Mouse (Mus musculus): ENCODE results near the gene Hacl1.
A peak's percentile ranks its signal among the peaks of the same experiment; 100 is the strongest.

Hacl1 gene

GRCm38 (mm10) chr14:31662555-31663211 is 21.6 kb upstream of the Hacl1 start:
- DNase-seq (ENCODE audit: low spot score): peak; percentile 22

- DNase-seq (ENCODE audit: low spot score): peak; percentile 84
These were observed 20.8 kb upstream of the Hacl1 start for GRCm38 (mm10) chr14:31661671-31662554.

GRCm38 (mm10) chr14:31660312-31661093 is 19.4 kb upstream of the Hacl1 start:
- DNase-seq (ENCODE audit: low spot score): no peak

GRCm38 (mm10) chr14:31659501-31660181 is 18.6 kb upstream of the Hacl1 start:
- DNase-seq (ENCODE audit: low spot score): no peak

GRCm38 (mm10) chr14:31658126-31658680 is 17.1 kb upstream of the Hacl1 start:
- no peak for DNase-seq (ENCODE audit: low spot score)

- peak; percentile 65 for DNase-seq (ENCODE audit: low spot score)
These were observed 16.0 kb upstream of the Hacl1 start for GRCm38 (mm10) chr14:31656857-31657645.

- no peak for DNase-seq (ENCODE audit: low spot score)
These were observed 15.3 kb upstream of the Hacl1 start for GRCm38 (mm10) chr14:31656386-31656785.

GRCm38 (mm10) chr14:31655406-31655805 is 14.3 kb upstream of the Hacl1 start:
- no peak for DNase-seq (ENCODE audit: low spot score)

- no peak for DNase-seq (ENCODE audit: low spot score)
These were observed 13.7 kb upstream of the Hacl1 start for GRCm38 (mm10) chr14:31654816-31655215.

GRCm38 (mm10) chr14:31653101-31653875 is 12.2 kb upstream of the Hacl1 start:
- DNase-seq (ENCODE audit: low spot score): no peak

GRCm38 (mm10) chr14:31652624-31653023 is 11.5 kb upstream of the Hacl1 start:
- DNase-seq (ENCODE audit: low spot score): no peak

GRCm38 (mm10) chr14:31652106-31652505 is 11.0 kb upstream of the Hacl1 start:
- DNase-seq (ENCODE audit: low spot score): no peak

GRCm38 (mm10) chr14:31651206-31651605 is 10.1 kb upstream of the Hacl1 start:
- DNase-seq (ENCODE audit: low spot score): no peak

- DNase-seq (ENCODE audit: low spot score): no peak
These were observed 9.3 kb upstream of the Hacl1 start for GRCm38 (mm10) chr14:31650347-31650746.

- no peak for DNase-seq (ENCODE audit: low spot score)
These were observed 6.9 kb upstream of the Hacl1 start for GRCm38 (mm10) chr14:31647991-31648390.

- no peak for DNase-seq (ENCODE audit: low spot score)
These were observed 4.8 kb upstream of the Hacl1 start for GRCm38 (mm10) chr14:31645920-31646319.

- no peak for DNase-seq (ENCODE audit: low spot score)
These were observed 4.0 kb upstream of the Hacl1 start for GRCm38 (mm10) chr14:31644931-31645547.

GRCm38 (mm10) chr14:31644183-31644830 is 3.2 kb upstream of the Hacl1 start:
- DNase-seq (ENCODE audit: low spot score): no peak
